Mouse (Mus musculus): ENCODE results near the gene Atl2.

- TF ChIP-seq POLR2A (IDR thresholded peaks at IDR 0.05; ENCODE audit: low read depth, low read length) (no peak), ELF1 (IDR thresholded peaks at IDR 0.05; ENCODE audit: low read depth, low read length) (no peak), CHD2 (IDR thresholded peaks at IDR 0.05; ENCODE audit: low read length) (no peak), NELFE (IDR thresholded peaks at IDR 0.05; ENCODE audit: low read depth, low read length) (no peak)
Measured at GRCm38 (mm10) chr17:79898156-79898746, 2.3 kb upstream of the Atl2 start.

Measured in CH12.LX (cell line).